Mouse (Mus musculus) lung, embryonic 15.5 days (tissue): ENCODE data around the gene Sypl2. TPM values are rescaled to one million over a fixed set of nuclear protein-coding genes. Genes with fewer than 3 reads are reported as not detected.

Source experiments
- ATAC-seq: fragments of 200-750 bp; cut with Nextera tagmentation; 2 replicates; pipeline ENCODE4 v1.8.0; 2017; ENCODE audit warnings: moderate number of reproducible peaks, borderline replicate concordance; ENCODE audit not compliant: low FRiP score, low TSS enrichment; ENCODE audit errors: extremely low read depth
- H3K27ac ChIP-seq: fragments of 300-500 bp; sonication (generic); 2 replicates; pipeline ENCODE4 v1.5.1; 2015; ENCODE audit warnings: moderate library complexity, mild to moderate bottlenecking, inconsistent platforms
- H3K27me3 ChIP-seq: fragments of 300-500 bp; sonication (generic); 2 replicates; pipeline ENCODE4 v1.6.1; 2015; ENCODE audit warnings: inconsistent platforms
- H3K36me3 ChIP-seq: fragments of 300-500 bp; sonication (generic); 2 replicates; pipeline ENCODE4 v1.6.1; 2015; ENCODE audit warnings: inconsistent platforms
- H3K4me1 ChIP-seq: fragments of 300-500 bp; sonication (generic); 2 replicates; pipeline ENCODE4 v1.6.1; 2015; ENCODE audit warnings: inconsistent platforms
- H3K4me2 ChIP-seq: fragments of 300-500 bp; sonication (generic); 2 replicates; pipeline ENCODE4 v1.6.1; 2015; ENCODE audit warnings: inconsistent platforms, mild to moderate bottlenecking, moderate library complexity
- H3K4me3 ChIP-seq: fragments of 300-500 bp; sonication (generic); 2 replicates; pipeline ENCODE4 v1.5.1; 2015; ENCODE audit warnings: mild to moderate bottlenecking, inconsistent platforms
- H3K9ac ChIP-seq: fragments of 300-500 bp; sonication (generic); 2 replicates; pipeline ENCODE4 v1.6.1; 2015; ENCODE audit warnings: inconsistent platforms
- H3K9me3 ChIP-seq: fragments of 300-500 bp; sonication (generic); 2 replicates; pipeline ENCODE4 v1.6.1; 2016; ENCODE audit warnings: inconsistent platforms
- WGBS: fragments of 180-500 bp; shearing (Covaris S2); methylation state at CpG from one replicate; pipeline ENCODE4 v1.1.7; 2015; 5-methylcytosine and 5-hydroxymethylcytosine counted together
- polyA plus RNA-seq: library from polyadenylated mRNA; unstranded; fragments of >200 nt; fragmentation: Nextera tagmentation; extraction: Ambion mirVana; gene quantifications from 2 replicates; pipeline ENCODE4 v1.2.1, GENCODE M21; 2015

Gene Sypl2
- polyA plus RNA-seq, 1 experiment from 2014 or later, result 0.42 TPM

GRCm38 (mm10) chr3:108220661-108221060 lies 5.8 kb downstream of the Sypl2 start:
- Histone ChIP-seq H3K4me1 (peaks cover under 1% of the 10 kb centered on the region; the same call in 1 of the 2 replicates), H3K36me3 (no peaks in the 10 kb centered on the region), H3K4me3 (no peak overlapping the region), H3K9me3 (no peaks in the 10 kb centered on the region), H3K9ac (no peak overlapping the region), H3K4me2 (no peak overlapping the region), H3K27me3 (peaks cover 26% of the 10 kb centered on the region), H3K27ac (no peak overlapping the region)
- 70% methylated on average over 3 of the region's 3 CpGs for WGBS
- ATAC-seq, result no peak

- no peaks in the 10 kb centered on the region for H3K9me3 ChIP-seq
Observed at GRCm38 (mm10) chr3:108214734-108215133, 11.7 kb downstream of the Sypl2 start.

DNA sequence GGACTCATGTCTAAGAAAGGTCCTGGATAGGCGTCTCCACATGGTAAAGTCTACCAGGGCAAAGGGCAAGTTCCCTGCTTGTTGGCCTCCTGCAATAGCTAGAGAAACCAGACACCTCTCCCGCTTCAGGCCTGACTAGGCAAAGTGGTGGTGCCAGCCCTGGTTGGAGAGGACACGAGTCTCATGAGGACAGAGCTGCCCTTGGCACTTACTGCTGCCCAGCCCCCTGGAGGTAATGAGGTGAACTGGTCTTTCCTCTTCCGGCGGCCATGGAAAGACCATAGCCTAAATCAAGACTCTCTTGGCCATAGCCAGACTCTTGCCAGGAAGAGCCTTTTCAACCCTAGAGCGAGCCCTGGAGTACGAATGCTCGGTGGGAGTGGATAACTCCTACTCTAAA lies 14.0 kb downstream of the Sypl2 start:
- no peaks in the 10 kb centered on the region for H3K36me3 ChIP-seq
- no peak overlapping the region for H3K27ac ChIP-seq
- no peaks in the 10 kb centered on the region; the same call in 1 of the 2 replicates for H3K27me3 ChIP-seq
- H3K4me2 ChIP-seq, result no peak overlapping the region
- H3K9me3 ChIP-seq, result no peaks in the 10 kb centered on the region
- no peak for ATAC-seq
- no peak overlapping the region for H3K9ac ChIP-seq
- H3K4me1 ChIP-seq, result peaks cover 24% of the 10 kb centered on the region
- WGBS, result 75% methylated on average over 8 of the region's 8 CpGs
- no peak overlapping the region for H3K4me3 ChIP-seq

More at GRCm38 (mm10) chr3:108214734-108215133, 11.7 kb downstream of the Sypl2 start:
- Histone ChIP-seq H3K27ac (no peak overlapping the region), H3K9ac (no peak overlapping the region), H3K36me3 (no peaks in the 10 kb centered on the region), H3K27me3 (peaks cover 1% of the 10 kb centered on the region; the same call in 1 of the 2 replicates), H3K4me2 (no peak overlapping the region), H3K4me1 (peaks cover 6% of the 10 kb centered on the region), H3K4me3 (no peak overlapping the region)
- 9% methylated on average over 5 of the region's 5 CpGs for WGBS
- no peak for ATAC-seq

GRCm38 (mm10) chr3:108211845-108212244 lies 14.6 kb downstream of the Sypl2 start:
- no peak overlapping the region for H3K27ac ChIP-seq
- no peak for ATAC-seq
- H3K36me3 ChIP-seq, result no peaks in the 10 kb centered on the region
- peaks cover 29% of the 10 kb centered on the region for H3K4me1 ChIP-seq
- H3K9me3 ChIP-seq, result no peaks in the 10 kb centered on the region
- peak overlapping the region; percentile 84; the same call in 1 of the 2 replicates for H3K4me2 ChIP-seq
- WGBS, result 59% methylated on average over 6 of the region's 6 CpGs
- no peak overlapping the region for H3K4me3 ChIP-seq
- no peak overlapping the region for H3K9ac ChIP-seq
- H3K27me3 ChIP-seq, result no peaks in the 10 kb centered on the region

DNA sequence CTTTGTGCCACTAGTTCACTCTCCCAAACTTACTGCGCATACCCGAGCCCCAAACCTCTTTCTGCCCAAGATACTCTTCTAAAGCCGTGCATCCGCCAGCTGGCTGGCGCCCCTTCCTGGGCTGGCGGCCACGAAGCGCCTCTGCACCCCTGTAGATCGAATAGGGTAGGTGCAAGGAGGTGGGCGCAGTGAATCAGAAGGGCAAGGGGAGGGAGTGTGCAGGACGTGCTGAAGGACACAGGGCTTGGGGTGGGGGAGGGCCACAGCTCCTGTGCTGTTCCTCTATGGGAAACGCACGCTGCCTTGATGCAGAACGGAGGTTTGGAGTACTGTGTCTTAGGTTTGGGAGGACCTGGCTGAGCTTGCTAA lies 15.7 kb downstream of the Sypl2 start, which contains the start of gene Atxn7l2:
Gene Atxn7l2, minus strand, starts transcription at position 164 of the 369 bp plus-strand sequence.
- Histone ChIP-seq H3K4me3 (peak within 1 kb of the TSS; percentile 56), H3K9me3 (no peaks in the 10 kb centered on the region), H3K27ac (peak within 1 kb of the TSS; percentile 88), H3K36me3 (peaks cover 7% of the 10 kb centered on the region; the same call in 1 of the 2 replicates), H3K4me1 (peaks cover 34% of the 10 kb centered on the region), H3K4me2 (peak within 1 kb of the TSS; percentile 84), H3K9ac (peak within 1 kb of the TSS; percentile 59), H3K27me3 (no peaks in the 10 kb centered on the region)
- WGBS, result 0% methylated on average over 14 of the region's 14 CpGs
- ATAC-seq, result peak; percentile 72

DNA sequence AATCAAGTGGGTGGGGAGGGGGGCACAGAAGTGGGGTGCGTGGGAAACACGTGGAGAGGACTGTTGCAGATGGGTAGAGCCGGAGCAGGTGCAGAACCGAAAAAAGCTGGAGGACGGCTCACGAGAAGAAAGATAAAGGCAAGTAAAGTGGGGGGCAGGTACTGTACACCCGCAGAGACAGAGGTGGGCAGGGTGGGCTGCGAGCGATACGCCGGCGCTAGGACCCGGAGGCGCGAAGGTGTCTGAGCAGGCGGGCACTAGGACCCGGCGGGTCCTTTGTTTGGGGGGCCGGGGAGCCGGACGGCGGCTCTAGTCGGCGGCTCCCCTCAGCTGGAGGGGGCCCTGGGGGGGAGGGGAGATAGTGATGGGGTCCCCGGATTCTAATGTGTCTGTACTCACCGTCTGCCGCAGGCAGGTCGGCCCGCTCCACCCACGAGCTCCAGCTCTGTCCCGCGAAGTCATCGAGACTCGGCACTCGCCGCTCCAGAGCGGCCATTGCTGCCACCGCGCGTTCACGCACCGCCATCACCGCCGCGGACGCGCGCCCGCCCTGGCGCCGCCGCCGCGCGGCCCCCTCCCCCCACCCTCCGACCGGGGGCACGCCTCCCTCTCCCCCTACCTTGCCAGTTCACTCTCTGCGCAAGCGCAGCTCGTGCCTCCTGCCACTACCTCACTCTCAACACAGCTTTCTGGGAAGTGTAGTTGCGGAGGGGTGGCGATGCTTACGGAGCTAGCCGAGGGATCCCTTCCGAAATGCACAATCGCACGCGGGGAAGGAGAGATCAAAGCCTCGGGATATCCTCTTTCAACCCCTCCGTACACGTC lies 16.3 kb downstream of the Sypl2 start:
- Histone ChIP-seq H3K27ac (peak overlapping the region; percentile 88), H3K9me3 (no peaks in the 10 kb centered on the region), H3K4me2 (peak overlapping the region; percentile 84), H3K36me3 (peaks cover 13% of the 10 kb centered on the region; the same call in 1 of the 2 replicates), H3K4me3 (peak overlapping the region; percentile 56), H3K9ac (peak overlapping the region; percentile 59), H3K27me3 (no peaks in the 10 kb centered on the region), H3K4me1 (peaks cover 34% of the 10 kb centered on the region)
- peak; percentile 93 for ATAC-seq
- WGBS, result under 1% methylated on average over 69 of the region's 72 CpGs

- H3K27me3 ChIP-seq, result no peaks in the 10 kb centered on the region
- 5% methylated on average over 8 of the region's 8 CpGs for WGBS
- H3K9ac ChIP-seq, result peak overlapping the region; percentile 59
- H3K36me3 ChIP-seq, result peaks cover 18% of the 10 kb centered on the region; the same call in 1 of the 2 replicates
- no peak overlapping the region for H3K27ac ChIP-seq
- peak overlapping the region; percentile 84 for H3K4me2 ChIP-seq
- H3K9me3 ChIP-seq, result no peaks in the 10 kb centered on the region
- peak overlapping the region; percentile 56 for H3K4me3 ChIP-seq
- ATAC-seq, result no peak
- H3K4me1 ChIP-seq, result peaks cover 36% of the 10 kb centered on the region
Observed at GRCm38 (mm10) chr3:108209536-108209935, 16.9 kb downstream of the Sypl2 start.

DNA sequence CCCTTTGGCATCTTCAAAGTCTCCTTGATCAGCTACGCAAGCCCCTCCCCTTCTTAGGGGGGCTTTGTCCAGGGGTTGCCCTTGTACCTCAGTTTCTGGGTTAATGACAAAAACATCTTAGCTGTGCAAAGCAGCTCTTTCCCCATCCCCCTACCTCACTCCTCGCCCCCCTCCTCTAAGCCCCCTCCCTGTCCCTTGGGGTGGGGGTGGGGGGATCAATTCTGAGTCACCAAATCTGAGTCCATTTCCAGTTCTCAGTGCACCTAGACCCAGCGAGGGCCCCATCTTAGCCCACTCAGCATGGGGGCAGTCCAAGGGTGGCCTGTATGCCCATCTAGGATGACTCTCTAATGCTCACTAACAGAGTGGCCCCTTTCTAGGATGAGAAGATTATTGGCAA lies 17.4 kb downstream of the Sypl2 start:
- Histone ChIP-seq H3K4me3 (peak overlapping the region; percentile 56), H3K27me3 (no peaks in the 10 kb centered on the region), H3K27ac (no peak overlapping the region), H3K9ac (peak overlapping the region; percentile 59; the same call in 1 of the 2 replicates), H3K4me1 (peaks cover 38% of the 10 kb centered on the region), H3K9me3 (no peaks in the 10 kb centered on the region), H3K36me3 (peaks cover 22% of the 10 kb centered on the region; the same call in 1 of the 2 replicates), H3K4me2 (peak overlapping the region; percentile 84)
- 55% methylated on average over 3 of the region's 3 CpGs for WGBS
- ATAC-seq, result no peak

DNA sequence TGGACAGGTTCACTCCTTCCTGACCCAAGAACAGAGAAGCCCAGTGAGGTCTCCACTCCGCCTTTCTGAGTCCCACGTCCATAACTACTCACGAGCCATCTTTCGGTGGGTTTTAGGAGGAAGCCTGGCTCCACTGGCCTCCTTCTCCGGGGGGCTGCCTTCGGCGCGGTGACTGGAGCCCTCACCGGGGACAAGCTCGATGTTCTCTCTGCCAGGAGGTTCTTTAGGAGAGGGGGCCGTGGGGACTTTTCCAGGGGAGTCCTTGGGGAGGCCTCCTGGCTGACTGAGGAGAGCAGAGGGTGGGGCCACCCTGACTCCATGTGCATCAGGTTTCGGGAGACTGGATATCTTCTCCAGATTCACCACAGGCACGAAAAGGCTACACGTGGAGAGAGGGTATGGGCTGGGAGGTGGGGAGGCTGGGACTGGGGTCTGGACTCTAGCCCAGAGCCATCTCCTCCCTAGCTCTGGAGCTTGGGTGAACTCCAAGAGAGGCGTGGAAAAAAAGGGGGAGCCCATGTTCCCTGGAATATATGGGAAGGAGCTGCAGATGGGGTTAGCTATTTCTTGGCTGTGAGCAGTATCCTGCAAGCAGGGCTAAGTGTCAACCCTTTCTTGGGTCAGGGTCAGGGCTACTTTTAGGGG lies 19.6 kb downstream of the Sypl2 start:
- Histone ChIP-seq H3K27ac (peak overlapping the region; percentile 42; the same call in 1 of the 2 replicates), H3K36me3 (peaks cover 30% of the 10 kb centered on the region; the same call in 1 of the 2 replicates), H3K9me3 (no peaks in the 10 kb centered on the region), H3K4me1 (peaks cover 52% of the 10 kb centered on the region), H3K9ac (no peak overlapping the region), H3K4me2 (0 out of 2 replicates have a peak overlapping the region, but pooled peaks have one; percentile 1), H3K27me3 (no peaks in the 10 kb centered on the region), H3K4me3 (no peak overlapping the region)
- peak; percentile 10; the same call in 1 of the 2 replicates for ATAC-seq
- 69% methylated on average over 15 of the region's 15 CpGs for WGBS

- Histone ChIP-seq H3K4me3 (no peak overlapping the region), H3K9ac (no peak overlapping the region), H3K27me3 (no peaks in the 10 kb centered on the region), H3K9me3 (no peaks in the 10 kb centered on the region), H3K36me3 (peaks cover 30% of the 10 kb centered on the region; the same call in 1 of the 2 replicates), H3K27ac (no peak overlapping the region), H3K4me1 (peaks cover 56% of the 10 kb centered on the region), H3K4me2 (no peak overlapping the region)
- ATAC-seq, result no peak
- WGBS, result 89% methylated on average over 8 of the region's 8 CpGs
Observed at GRCm38 (mm10) chr3:108205601-108206000, 20.8 kb downstream of the Sypl2 start.

DNA sequence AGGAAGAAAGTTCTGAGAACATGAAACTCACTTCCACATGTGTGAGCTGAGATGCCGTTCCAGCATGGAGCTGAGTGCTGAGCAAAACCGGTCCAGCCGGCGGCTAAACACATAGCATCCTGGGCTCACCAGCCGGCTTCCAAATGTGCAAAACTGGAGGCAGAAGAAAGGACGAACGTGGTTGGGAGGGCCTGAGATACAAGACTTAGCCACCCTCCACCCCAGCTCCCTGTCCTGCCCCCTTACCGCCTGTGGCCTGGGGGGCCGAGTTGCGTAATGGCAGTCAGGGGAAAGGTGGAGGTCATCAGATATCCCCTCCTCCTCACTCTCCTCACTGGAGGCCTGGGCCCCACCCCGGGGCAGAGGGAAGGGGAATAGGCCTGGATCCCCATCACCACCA lies 22.0 kb downstream of the Sypl2 start:
- H3K4me1 ChIP-seq, result peaks cover 59% of the 10 kb centered on the region
- peaks cover 30% of the 10 kb centered on the region; the same call in 1 of the 2 replicates for H3K36me3 ChIP-seq
- no peaks in the 10 kb centered on the region for H3K27me3 ChIP-seq
- no peak for ATAC-seq
- H3K9me3 ChIP-seq, result no peaks in the 10 kb centered on the region
- H3K27ac ChIP-seq, result 0 out of 2 replicates have a peak overlapping the region, but pooled peaks have one; percentile 13
- WGBS, result 66% methylated on average over 11 of the region's 11 CpGs
- no peak overlapping the region for H3K4me3 ChIP-seq
- H3K4me2 ChIP-seq, result no peak overlapping the region
- no peak overlapping the region for H3K9ac ChIP-seq
